Mouse (Mus musculus) CH12.LX (cell line): ENCODE results near the gene Hinfp. TPM values are rescaled to one million over a fixed set of nuclear protein-coding genes. Genes with fewer than 3 reads are reported as not detected.

Experiments used
- DNase-seq: peaks from one replicate; pipeline ENCODE4 v3.0.0-alpha.2; 2013; ENCODE audit errors: extremely low read depth
- H3K27ac ChIP-seq: 2 replicates; pipeline ENCODE4 v1.5.1; 2012; ENCODE audit warnings: low read depth, mild to moderate bottlenecking, control low read depth, moderate library complexity; ENCODE audit not compliant: insufficient read depth
- H3K27me3 ChIP-seq: replicated peaks from 2 replicates; pipeline ENCODE3; 2012; ENCODE audit warnings: inconsistent platforms
- H3K36me3 ChIP-seq, 2 experiments: replicated peaks in 1 of 2; 2 replicates each; pipeline versions ENCODE3 to v1.6.1; 2012; ENCODE audit warnings: inconsistent platforms in 1 of 2, low read length in 1 of 2, mild to moderate bottlenecking in 1 of 2, mixed read lengths in 1 of 2, moderate library complexity in 1 of 2; ENCODE audit not compliant: control insufficient read depth in 1 of 2, insufficient read depth in 1 of 2
- H3K4me1 ChIP-seq, 2 experiments: 2 replicates each; pipeline ENCODE4 v1.6.1; 2012; ENCODE audit warnings: inconsistent platforms in 1 of 2, moderate library complexity in 1 of 2; ENCODE audit not compliant: insufficient read depth in 2 of 2, control insufficient read depth in 1 of 2
- H3K4me2 ChIP-seq: 2 replicates; pipeline ENCODE4 v1.6.1; 2012; ENCODE audit warnings: low read depth, mild to moderate bottlenecking, control low read depth; ENCODE audit not compliant: poor library complexity, insufficient read depth, severe bottlenecking
- H3K4me3 ChIP-seq, 3 experiments: fragments of 150-350 bp in 1 of 3; sonication (generic) in 1 of 3; replicated peaks in 1 of 3; 2 replicates each; pipeline versions ENCODE3 to v1.5.1; 2011 to 2012; ENCODE audit warnings: low read depth in 2 of 3, low read length in 2 of 3, mild to moderate bottlenecking in 2 of 3, moderate library complexity in 2 of 3, control low read depth in 1 of 3, improper control_type of control experiment in 1 of 3, inconsistent platforms in 1 of 3, mixed read lengths in 1 of 3; ENCODE audit not compliant: poor library complexity in 1 of 3
- H3K79me2 ChIP-seq: replicated peaks from 2 replicates; pipeline ENCODE4 v1.6.1; 2012; ENCODE audit warnings: mild to moderate bottlenecking, moderate library complexity; ENCODE audit not compliant: control insufficient read depth, poor library complexity, insufficient read depth, severe bottlenecking; ENCODE audit errors: extremely low read depth
- H3K9ac ChIP-seq: 2 replicates; pipeline ENCODE4 v1.6.1; 2012; ENCODE audit warnings: low read depth, mild to moderate bottlenecking, control low read depth, moderate library complexity; ENCODE audit not compliant: insufficient read depth
- H3K9me3 ChIP-seq: replicated peaks from 2 replicates; pipeline ENCODE3; 2012; ENCODE audit warnings: low read length, inconsistent platforms, mixed read lengths
- BHLHE40 ChIP-seq: IDR thresholded peaks from 2 replicates; pipeline ENCODE4 v1.6.1; 2011; ENCODE audit warnings: mild to moderate bottlenecking, low read depth, low read length, improper control_type of control experiment
- CHD2 ChIP-seq: IDR thresholded peaks from 2 replicates; pipeline ENCODE4 v1.6.1; 2011; ENCODE audit warnings: low read length, improper control_type of control experiment
- CTCF ChIP-seq, 2 experiments: IDR thresholded peaks in 1 of 2; conservative IDR thresholded peaks in 1 of 2; 2 replicates each; pipeline ENCODE4 v1.5.1; 2011 to 2012; ENCODE audit warnings: low read depth in 2 of 2, low read length in 2 of 2, improper control_type of control experiment in 1 of 2, inconsistent platforms in 1 of 2, mild to moderate bottlenecking in 1 of 2, moderate library complexity in 1 of 2
- E2F4 ChIP-seq: IDR thresholded peaks from 2 replicates; pipeline ENCODE4 v1.6.1; 2011; ENCODE audit warnings: low read depth, low read length, improper control_type of control experiment; ENCODE audit not compliant: insufficient replicate concordance
- ELF1 ChIP-seq: IDR thresholded peaks from 2 replicates; pipeline ENCODE4 v1.6.1; 2014; ENCODE audit warnings: low read depth, mild to moderate bottlenecking, inconsistent platforms, low read length, improper control_type of control experiment
- GABPA ChIP-seq: IDR thresholded peaks from 2 replicates; pipeline ENCODE4 v1.6.1; 2012; ENCODE audit warnings: low read depth, low read length, improper control_type of control experiment, inconsistent platforms; ENCODE audit not compliant: insufficient replicate concordance
- HCFC1 ChIP-seq: IDR thresholded peaks from 2 replicates; pipeline ENCODE4 v1.6.1; 2012; ENCODE audit warnings: low read depth, mild to moderate bottlenecking, inconsistent platforms, low read length, improper control_type of control experiment
- IRF4 ChIP-seq: IDR thresholded peaks from 2 replicates; pipeline ENCODE4 v1.6.1; 2014; ENCODE audit warnings: low read depth, mild to moderate bottlenecking, inconsistent platforms, low read length, improper control_type of control experiment
- JUND ChIP-seq: conservative IDR thresholded peaks from 2 replicates; pipeline ENCODE4 v1.6.1; 2011; ENCODE audit warnings: low read depth, low read length, improper control_type of control experiment
- KAT2A ChIP-seq: IDR thresholded peaks from 2 replicates; pipeline ENCODE4 v1.6.1; 2012; ENCODE audit warnings: low read length, improper control_type of control experiment, inconsistent platforms; ENCODE audit not compliant: insufficient replicate concordance
- MAZ ChIP-seq: IDR thresholded peaks from 2 replicates; pipeline ENCODE4 v1.6.1; 2012; ENCODE audit warnings: low read depth, mild to moderate bottlenecking, inconsistent platforms, low read length, improper control_type of control experiment, moderate library complexity
- MEF2A ChIP-seq: IDR thresholded peaks from 2 replicates; pipeline ENCODE4 v1.6.1; 2014; ENCODE audit warnings: low read depth, mild to moderate bottlenecking, inconsistent platforms, low read length, improper control_type of control experiment, borderline replicate concordance
- MXI1 ChIP-seq: IDR thresholded peaks from 2 replicates; pipeline ENCODE4 v1.6.1; 2011; ENCODE audit warnings: mild to moderate bottlenecking, low read depth, low read length, improper control_type of control experiment
- MYC ChIP-seq: IDR thresholded peaks from 2 replicates; pipeline ENCODE4 v1.6.1; 2011; ENCODE audit warnings: low read depth, mild to moderate bottlenecking, improper control_type of control experiment, low read length
- NRF1 ChIP-seq: IDR thresholded peaks from 2 replicates; pipeline ENCODE4 v1.6.1; 2014; ENCODE audit warnings: low read depth, mild to moderate bottlenecking, inconsistent platforms, low read length, improper control_type of control experiment, moderate library complexity
- PAX5 ChIP-seq: IDR thresholded peaks from 2 replicates; pipeline ENCODE4 v1.6.1; 2012; ENCODE audit warnings: low read length, inconsistent platforms, mixed read lengths
- POLR2A ChIP-seq: IDR thresholded peaks from 2 replicates; pipeline ENCODE4 v1.6.1; 2011; ENCODE audit warnings: low read depth, mild to moderate bottlenecking, improper control_type of control experiment, low read length
- POLR2AphosphoS2 ChIP-seq: IDR thresholded peaks from 2 replicates; pipeline ENCODE4 v1.6.1; 2011; ENCODE audit warnings: low read depth, low read length, improper control_type of control experiment
- RAD21 ChIP-seq: IDR thresholded peaks from 2 replicates; pipeline ENCODE4 v1.6.1; 2011; ENCODE audit warnings: low read depth, mild to moderate bottlenecking, low read length, improper control_type of control experiment, moderate library complexity
- RCOR1 ChIP-seq: conservative IDR thresholded peaks from 2 replicates; pipeline ENCODE4 v1.6.1; 2012; ENCODE audit warnings: low read depth, mild to moderate bottlenecking, inconsistent platforms, low read length, improper control_type of control experiment
- SMC3 ChIP-seq: IDR thresholded peaks from 2 replicates; pipeline ENCODE4 v1.6.1; 2011; ENCODE audit warnings: low read depth, low read length, improper control_type of control experiment
- TBP ChIP-seq: conservative IDR thresholded peaks from 2 replicates; pipeline ENCODE4 v1.6.1; 2011; ENCODE audit warnings: low read depth, low read length, improper control_type of control experiment
- TCF12 ChIP-seq: IDR thresholded peaks from 2 replicates; pipeline ENCODE4 v1.6.1; 2014; ENCODE audit warnings: low read depth, mild to moderate bottlenecking, inconsistent platforms, low read length, improper control_type of control experiment
- UBTF ChIP-seq: IDR thresholded peaks from 2 replicates; pipeline ENCODE4 v1.6.1; 2012; ENCODE audit warnings: low read depth, mild to moderate bottlenecking, inconsistent platforms, low read length, improper control_type of control experiment, moderate library complexity
- USF1 ChIP-seq: IDR thresholded peaks from 2 replicates; pipeline ENCODE4 v1.6.1; 2014; ENCODE audit warnings: low read depth, mild to moderate bottlenecking, inconsistent platforms, low read length, improper control_type of control experiment
- USF2 ChIP-seq: conservative IDR thresholded peaks from 2 replicates; pipeline ENCODE4 v1.6.1; 2011; ENCODE audit warnings: low read depth, low read length, improper control_type of control experiment
- ZC3H11A ChIP-seq: IDR thresholded peaks from 2 replicates; pipeline ENCODE4 v1.6.1; 2012; ENCODE audit warnings: low read depth, mild to moderate bottlenecking, inconsistent platforms, low read length, improper control_type of control experiment
- ZMIZ1 ChIP-seq: IDR thresholded peaks from 2 replicates; pipeline ENCODE4 v1.6.1; 2012; ENCODE audit warnings: low read depth, mild to moderate bottlenecking, inconsistent platforms, low read length, improper control_type of control experiment
- ZNF384 ChIP-seq: IDR thresholded peaks from 2 replicates; pipeline ENCODE4 v1.6.1; 2012; ENCODE audit warnings: low read depth, low read length, improper control_type of control experiment, inconsistent platforms
- dilution Hi-C: fragments of 300-500 bp; cut with MboI; formaldehyde crosslinking; loops from 2 replicates; pipeline ENCODE4 v1.14.3; 2020; ENCODE audit warnings: low sequenced_read_pairs; ENCODE audit not compliant: extremely low pct_unique_long_range_greater_than_20kb, extremely low pct_ligation_motif_present
- in situ Hi-C: fragments of 300-500 bp; cut with MboI; formaldehyde crosslinking; loops from 3 replicates; pipeline ENCODE4 v1.14.3; 2019; ENCODE audit warnings: low sequenced_read_pairs, low pct_ligation_motif_present, low pct_unique_long_range_greater_than_20kb, mixed read lengths
- polyA plus RNA-seq: library from polyadenylated mRNA; unstranded; fragments of >175 nt; gene quantifications from 2 replicates; pipeline ENCODE4 v1.2.1, GENCODE M21; 2012; ENCODE audit warnings: low read depth; ENCODE audit not compliant: insufficient read length
- total RNA-seq, 2 experiments: library from RNA; depleted of rRNA; stranded (reverse); fragments of 300-350 nt in 1 of 2; fragments of >200 nt in 1 of 2; gene quantifications; 2 replicates each; pipeline ENCODE4 v1.2.3; 2012 to 2014

The Hinfp gene
- total and polyA plus RNA-seq, 3 experiments: 14.0 to 18.9 (median 16.6) TPM

DNA sequence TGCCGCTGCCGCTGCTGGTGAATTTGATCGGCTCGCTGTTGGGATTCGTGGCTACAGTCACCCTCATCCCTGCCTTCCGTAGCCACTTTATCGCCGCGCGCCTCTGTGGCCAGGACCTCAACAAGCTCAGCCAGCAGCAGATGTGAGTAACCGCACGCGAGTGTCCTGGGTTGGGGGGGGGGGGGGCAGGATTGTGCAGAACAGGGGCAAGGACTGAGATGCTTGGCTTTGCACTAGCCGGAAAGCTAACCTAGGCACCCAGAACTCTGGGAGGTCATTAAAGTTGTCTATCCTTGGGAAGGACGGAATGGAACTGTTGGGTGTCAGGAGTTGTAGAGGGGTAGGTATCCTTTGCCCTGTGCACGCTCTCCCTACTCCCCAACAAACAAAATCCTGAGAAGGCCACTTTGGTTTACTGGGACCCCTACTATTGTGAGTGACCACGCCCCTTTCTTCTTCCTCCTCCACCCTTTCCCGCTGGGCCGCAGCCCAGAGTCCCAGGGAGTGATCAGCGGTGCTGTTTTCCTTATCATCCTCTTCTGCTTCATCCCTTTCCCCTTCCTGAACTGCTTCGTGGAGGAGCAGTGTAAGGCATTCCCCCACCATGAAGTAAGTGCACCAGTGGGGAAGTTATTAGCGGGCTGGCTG, 21.7 kb upstream of the Hinfp start:
- Histone ChIP-seq H3K36me3 (peaks cover 21 to 40% of the 10 kb centered on the region in 2 experiments), H3K27ac (peak overlapping the region; percentile 67), H3K4me1 (peaks cover 4 to 43% of the 10 kb centered on the region in 2 experiments), H3K9me3 (no peaks in the 10 kb centered on the region), H3K4me3 (peak overlapping the region; percentile 83 to 92 (median 85)), H3K79me2 (peaks cover 7% of the 10 kb centered on the region; the same call in 1 of the 2 replicates), H3K9ac (peak overlapping the region; percentile 81), H3K4me2 (peak overlapping the region; percentile 64), H3K27me3 (peaks cover under 1% of the 10 kb centered on the region)
- in situ Hi-C loops (no loop called here), dilution Hi-C loops (no loop called here)
- DNase-seq: no peak
- TF ChIP-seq TBP (no peak), BHLHE40 (peak; percentile 32; the same call in 1 of the 2 replicates)

DNA sequence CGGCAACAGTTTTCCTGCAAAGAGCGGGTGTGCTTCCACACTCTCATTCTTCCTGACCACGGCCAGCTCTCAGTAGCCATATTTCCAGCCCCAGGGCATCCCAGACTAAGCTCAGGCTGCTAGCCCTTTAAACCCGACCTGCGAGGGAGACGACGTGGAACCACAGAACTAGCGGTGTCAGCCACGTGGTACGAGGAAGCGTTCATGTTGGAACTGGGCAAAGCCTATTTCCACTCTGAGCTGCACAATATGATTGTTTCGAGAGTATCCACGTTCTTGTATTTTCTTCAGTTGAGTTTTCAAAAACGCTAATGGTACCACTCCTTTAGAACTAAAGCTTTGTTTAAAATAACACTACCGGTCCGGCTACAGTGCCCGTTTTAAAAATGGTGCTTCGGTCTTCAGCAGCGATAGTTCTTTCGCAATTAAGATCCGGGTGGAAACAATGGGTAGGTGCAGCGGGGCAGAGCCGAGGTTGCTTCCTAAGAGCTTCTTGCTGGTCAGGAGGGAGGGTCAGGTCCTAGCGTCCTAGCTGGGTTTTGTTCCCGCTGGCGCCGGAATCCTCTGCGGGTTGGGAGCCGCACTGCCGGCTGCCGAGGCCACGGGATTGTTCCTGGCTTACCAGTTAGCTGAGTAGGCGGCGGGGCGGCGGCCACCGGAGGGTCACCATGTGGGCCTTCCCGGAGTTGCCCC, 21.0 kb upstream of the Hinfp start:
- dilution Hi-C loops (no loop called here), in situ Hi-C loops (no loop called here)
- H3K4me1 ChIP-seq: peaks cover 4 to 43% of the 10 kb centered on the region in 2 experiments
- peaks cover 7% of the 10 kb centered on the region; the same call in 1 of the 2 replicates for H3K79me2 ChIP-seq
- no peaks in the 10 kb centered on the region for H3K9me3 ChIP-seq
- H3K27ac ChIP-seq: peak overlapping the region; percentile 67
- peaks cover 17 to 34% of the 10 kb centered on the region in 2 experiments for H3K36me3 ChIP-seq
- H3K4me2 ChIP-seq: peak overlapping the region; percentile 93
- DNase-seq: peak; percentile 80
- peak overlapping the region; percentile 83 to 92 (median 85) for H3K4me3 ChIP-seq
- peak overlapping the region; percentile 81 for H3K9ac ChIP-seq
- peaks cover 2% of the 10 kb centered on the region for H3K27me3 ChIP-seq
- TF ChIP-seq ZNF384 (no peak; the same call in 1 of the 2 replicates), TBP (peak; percentile 79), HCFC1 (peak; percentile 97), MAZ (no peak; the same call in 1 of the 2 replicates), UBTF (peak; percentile 71; the same call in 1 of the 2 replicates), PAX5 (no peak), MXI1 (peak; percentile 98), GABPA (peak; percentile 37; the same call in 1 of the 2 replicates), TCF12 (peak; percentile 56; the same call in 1 of the 2 replicates), CHD2 (peak; percentile 67; the same call in 1 of the 2 replicates), MEF2A (peak; percentile 54; the same call in 1 of the 2 replicates), MYC (peak; percentile 100), ZC3H11A (no peak), ELF1 (peak; percentile 73), JUND (no peak), BHLHE40 (no peak), SMC3 (no peak), E2F4 (0 out of 2 replicates have a peak, but pooled peaks have one; percentile 61), ZMIZ1 (no peak), CTCF (conservative IDR thresholded peaks at IDR 0.05 in 1 of 2, IDR thresholded peaks at IDR 0.05 in 1 of 2; ENCODE audit: low read depth in 2 of 2, low read length in 2 of 2) (no peak), POLR2AphosphoS2 (no peak), USF2 (peak; percentile 69), RCOR1 (0 out of 2 replicates have a peak, but pooled peaks have one; percentile 47), USF1 (peak; percentile 83), POLR2A (peak; percentile 62), NRF1 (peak; percentile 80), KAT2A (peak; percentile 94; the same call in 1 of the 2 replicates), IRF4 (peak; percentile 49), RAD21 (no peak)
